Mouse (Mus musculus): ENCODE results near the gene Ppil3.

DNA sequence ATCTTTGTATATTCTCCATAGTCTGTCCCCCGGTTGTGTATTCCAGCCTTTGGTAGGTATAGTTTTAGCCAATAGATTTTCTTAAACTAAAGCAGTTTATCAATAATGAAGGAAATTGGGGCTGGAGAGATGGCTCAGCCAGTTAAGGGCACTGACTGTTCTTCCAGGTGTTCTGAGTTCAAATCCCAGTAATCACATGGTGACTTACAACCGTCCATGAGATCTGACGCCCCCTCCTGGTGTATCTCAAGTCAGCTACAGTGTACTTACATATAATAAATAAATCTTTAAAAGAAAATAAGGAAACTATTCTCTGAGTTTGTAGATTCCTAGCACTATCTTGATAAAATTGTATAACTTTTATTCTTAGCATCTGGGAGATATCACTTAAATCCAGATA lies 49.9 kb downstream of the Ppil3 start:
- 0 out of 2 replicates have a peak, but pooled peaks have one; percentile 12 for TF ChIP-seq CTCF (IDR thresholded peaks at IDR 0.05)
- TF ChIP-seq EP300 (IDR thresholded peaks at IDR 0.05), result no peak

Measured in lung, postnatal 0 days (tissue).